Mouse (Mus musculus) midbrain, embryonic 10.5 days (tissue): ENCODE results near the gene Masp2. TPM values are rescaled to one million over a fixed set of nuclear protein-coding genes. Genes with fewer than 3 reads are reported as not detected.
A peak's percentile ranks its signal among the peaks of the same experiment; 100 is the strongest.

Experiments used
- DNase-seq: peaks from one replicate; pipeline ENCODE4 v3.0.0-alpha.2; 2017; ENCODE audit warnings: low spot score
- H3K27ac ChIP-seq: fragments of 300-500 bp; sonication (generic); replicated peaks from 2 replicates; pipeline ENCODE4 v1.5.1; 2016; ENCODE audit warnings: mild to moderate bottlenecking
- H3K27me3 ChIP-seq: fragments of 300-500 bp; sonication (generic); 2 replicates; pipeline ENCODE4 v1.6.1; 2016; ENCODE audit warnings: low read depth, mild to moderate bottlenecking; ENCODE audit not compliant: poor library complexity, severe bottlenecking
- H3K36me3 ChIP-seq: fragments of 300-500 bp; sonication (generic); 2 replicates; pipeline ENCODE4 v1.6.1; 2016; ENCODE audit warnings: mild to moderate bottlenecking, moderate library complexity
- H3K4me1 ChIP-seq: fragments of 300-500 bp; sonication (generic); 2 replicates; pipeline ENCODE4 v1.6.1; 2016
- H3K4me3 ChIP-seq: fragments of 300-500 bp; sonication (generic); 2 replicates; pipeline ENCODE4 v1.5.1; 2016; ENCODE audit warnings: mild to moderate bottlenecking, moderate library complexity
- H3K9me3 ChIP-seq: fragments of 300-500 bp; sonication (generic); replicated peaks from 2 replicates; pipeline ENCODE4 v1.6.1; 2016; ENCODE audit warnings: mild to moderate bottlenecking
- WGBS: fragments of 180-500 bp; shearing (Covaris S2); methylation state at CpG from one replicate; pipeline ENCODE4 v1.1.7; 2016; 5-methylcytosine and 5-hydroxymethylcytosine counted together
- polyA plus RNA-seq: library from polyadenylated mRNA; unstranded; fragments of >200 nt; fragmentation: Nextera tagmentation; extraction: Ambion mirVana; gene quantifications from 2 replicates; pipeline ENCODE4 v1.2.1, GENCODE M21; 2016

Masp2 gene
- polyA plus RNA-seq, 1 experiment from 2014 or later: 0.12 TPM

DNA sequence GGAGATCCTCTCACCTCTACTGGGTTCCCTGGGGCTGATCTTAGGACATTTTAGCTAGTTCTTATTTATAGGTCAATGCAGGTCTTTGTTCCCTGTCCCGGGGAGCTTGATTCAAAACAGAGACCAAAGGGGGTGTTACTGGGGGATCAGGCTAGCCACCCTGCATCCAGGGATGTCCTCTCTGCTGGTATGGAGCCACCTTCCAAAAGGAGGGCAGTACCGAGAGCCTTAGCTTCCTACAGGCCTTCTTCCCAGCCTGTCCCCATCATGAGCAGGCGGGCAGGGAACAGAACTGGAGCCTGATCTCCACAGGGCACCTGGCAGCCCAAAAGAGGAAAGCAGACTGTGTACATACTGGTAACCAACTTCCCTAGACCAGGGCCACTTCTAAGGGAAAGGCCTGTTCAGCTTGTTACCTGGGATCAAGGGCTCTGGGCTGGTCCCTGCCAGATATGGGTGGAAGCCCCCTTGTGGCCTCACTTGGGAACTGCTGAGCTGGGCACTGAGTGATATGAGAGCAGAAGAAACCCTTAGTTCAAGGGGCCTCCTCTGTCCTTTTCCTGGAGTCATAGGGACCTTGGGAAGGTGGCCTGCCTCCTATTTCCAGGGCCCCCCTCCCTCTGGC, 2.3 kb downstream of the Masp2 start:
- Histone ChIP-seq H3K27me3 (no peaks in the 10 kb centered on the region), H3K27ac (no peak overlapping the region), H3K4me1 (peaks cover 4% of the 10 kb centered on the region; the same call in 1 of the 2 replicates), H3K4me3 (no peak overlapping the region), H3K9me3 (no peaks in the 10 kb centered on the region), H3K36me3 (peaks cover 14% of the 10 kb centered on the region)
- 88% methylated on average over 3 of the region's 3 CpGs for WGBS
- DNase-seq: peak; percentile 65

DNA sequence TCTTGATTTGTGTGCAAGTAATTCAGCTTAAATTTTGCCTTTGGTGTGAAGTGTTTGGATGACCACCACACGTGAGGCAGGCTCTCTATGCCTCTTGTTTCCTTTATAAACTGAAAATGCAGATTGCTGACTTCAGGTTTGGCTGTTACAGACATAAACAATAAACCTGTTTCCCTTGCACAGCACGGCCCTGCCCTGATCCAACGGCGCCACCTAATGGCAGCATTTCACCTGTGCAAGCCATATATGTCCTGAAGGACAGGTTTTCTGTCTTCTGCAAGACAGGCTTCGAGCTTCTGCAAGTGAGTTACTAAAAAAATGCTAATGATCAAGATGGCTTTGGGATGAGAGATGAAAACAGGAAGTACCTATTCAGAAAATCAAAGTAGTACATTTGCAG, 5.4 kb downstream of the Masp2 start:
- Histone ChIP-seq H3K4me3 (no peak overlapping the region), H3K36me3 (peaks cover 35% of the 10 kb centered on the region), H3K4me1 (peaks cover 4% of the 10 kb centered on the region; the same call in 1 of the 2 replicates), H3K27ac (no peak overlapping the region), H3K9me3 (no peaks in the 10 kb centered on the region), H3K27me3 (no peaks in the 10 kb centered on the region)
- peak; percentile 47 for DNase-seq
- WGBS: 27% methylated on average over 5 of the region's 5 CpGs

DNA sequence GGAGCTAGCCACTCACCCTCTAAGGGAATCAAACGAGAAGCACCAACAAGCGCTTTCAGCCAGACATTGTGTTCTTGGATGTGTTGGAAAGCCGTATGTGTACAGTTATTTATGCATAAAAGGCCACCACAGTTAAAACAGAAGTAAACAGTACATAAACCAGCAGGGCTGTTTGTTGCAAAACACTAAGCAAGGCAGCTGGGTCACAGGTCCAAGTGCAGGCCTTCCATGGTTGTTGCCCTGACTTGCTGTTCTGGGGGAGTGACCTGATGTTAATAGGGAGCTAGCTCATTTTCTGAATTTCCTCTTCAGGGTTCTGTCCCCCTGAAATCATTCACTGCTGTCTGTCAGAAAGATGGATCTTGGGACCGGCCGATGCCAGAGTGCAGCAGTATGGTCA, 7.5 kb downstream of the Masp2 start:
- WGBS: 89% methylated on average over 5 of the region's 5 CpGs
- no peak for DNase-seq
- no peak overlapping the region for H3K4me3 ChIP-seq
- peaks cover 54% of the 10 kb centered on the region for H3K36me3 ChIP-seq
- H3K27ac ChIP-seq: no peak overlapping the region
- no peaks in the 10 kb centered on the region for H3K9me3 ChIP-seq
- no peaks in the 10 kb centered on the region for H3K4me1 ChIP-seq
- H3K27me3 ChIP-seq: no peaks in the 10 kb centered on the region

DNA sequence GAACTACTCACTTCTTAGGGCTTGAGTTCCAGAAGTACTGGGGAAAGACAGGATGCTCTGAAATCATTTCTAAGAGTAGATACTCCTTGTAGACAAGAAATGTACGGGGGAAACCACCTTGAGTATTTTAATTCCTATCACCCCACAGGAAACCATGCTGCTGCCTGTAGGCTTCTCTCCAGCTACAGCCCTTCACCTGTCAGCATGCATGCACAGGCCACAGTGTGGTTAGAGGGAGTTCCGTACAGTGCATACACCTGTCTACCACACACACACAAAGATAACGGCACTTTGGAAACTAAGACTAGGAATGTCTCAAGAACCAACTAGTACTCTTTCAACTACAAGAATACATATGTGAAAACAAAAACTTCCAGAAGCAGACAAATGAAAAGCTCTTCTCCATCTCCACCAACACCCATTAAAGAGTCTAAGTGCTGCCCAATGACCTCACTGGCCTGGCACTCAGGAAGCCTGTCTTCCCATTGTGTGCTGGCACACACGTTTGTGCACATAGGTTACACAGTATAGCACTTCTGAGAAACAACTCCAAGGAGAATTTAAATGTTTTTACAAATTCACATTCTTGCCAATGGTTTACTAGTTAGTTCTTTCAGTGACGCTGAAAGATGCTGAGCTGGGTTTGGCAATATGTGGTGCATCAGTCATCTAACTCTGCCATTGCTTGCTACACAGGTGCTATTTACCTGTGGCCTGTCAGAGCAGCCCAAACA, 8.4 kb downstream of the Masp2 start:
- 79% methylated on average over 5 of the region's 5 CpGs for WGBS
- Histone ChIP-seq H3K4me3 (no peak overlapping the region), H3K27ac (no peak overlapping the region), H3K9me3 (no peaks in the 10 kb centered on the region), H3K27me3 (no peaks in the 10 kb centered on the region), H3K4me1 (no peaks in the 10 kb centered on the region), H3K36me3 (peaks cover 64% of the 10 kb centered on the region)
- no peak for DNase-seq

DNA sequence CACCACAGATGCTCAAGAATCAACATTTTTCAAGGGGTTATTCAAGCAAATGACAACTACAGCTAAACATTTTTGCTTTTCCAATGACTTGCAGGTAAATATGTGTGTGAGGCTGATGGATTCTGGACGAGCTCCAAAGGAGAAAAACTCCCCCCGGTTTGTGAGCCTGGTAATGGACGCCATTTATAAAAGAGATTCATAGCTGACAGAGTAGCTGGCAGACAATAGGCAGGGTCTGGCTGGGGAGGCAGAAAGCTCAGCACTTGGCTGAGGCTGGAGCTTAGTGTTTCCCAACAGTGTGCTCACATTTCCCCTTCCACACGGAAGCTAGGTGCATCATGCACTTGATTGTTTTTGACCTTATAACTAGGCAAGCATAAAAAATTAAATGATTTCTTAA, 10.2 kb downstream of the Masp2 start:
- H3K9me3 ChIP-seq: no peaks in the 10 kb centered on the region
- peaks cover 77% of the 10 kb centered on the region for H3K36me3 ChIP-seq
- H3K27ac ChIP-seq: no peak overlapping the region
- no peak overlapping the region for H3K4me3 ChIP-seq
- H3K27me3 ChIP-seq: no peaks in the 10 kb centered on the region
- H3K4me1 ChIP-seq: no peaks in the 10 kb centered on the region
- whole genome bisulfite sequencing: 83% methylated on average over 4 of the region's 4 CpGs
- no peak for DNase-seq

DNA sequence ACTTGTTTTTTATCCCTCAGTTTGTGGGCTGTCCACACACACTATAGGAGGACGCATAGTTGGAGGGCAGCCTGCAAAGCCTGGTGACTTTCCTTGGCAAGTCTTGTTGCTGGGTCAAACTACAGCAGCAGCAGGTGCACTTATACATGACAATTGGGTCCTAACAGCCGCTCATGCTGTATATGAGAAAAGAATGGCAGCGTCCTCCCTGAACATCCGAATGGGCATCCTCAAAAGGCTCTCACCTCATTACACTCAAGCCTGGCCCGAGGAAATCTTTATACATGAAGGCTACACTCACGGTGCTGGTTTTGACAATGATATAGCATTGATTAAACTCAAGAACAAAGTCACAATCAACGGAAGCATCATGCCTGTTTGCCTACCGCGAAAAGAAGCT, 11.4 kb downstream of the Masp2 start:
- Histone ChIP-seq H3K27ac (no peak overlapping the region), H3K4me3 (no peak overlapping the region), H3K9me3 (no peaks in the 10 kb centered on the region), H3K36me3 (peaks cover 89% of the 10 kb centered on the region), H3K4me1 (no peaks in the 10 kb centered on the region), H3K27me3 (no peaks in the 10 kb centered on the region)
- WGBS: 81% methylated on average over 9 of the region's 9 CpGs
- DNase-seq: no peak

DNA sequence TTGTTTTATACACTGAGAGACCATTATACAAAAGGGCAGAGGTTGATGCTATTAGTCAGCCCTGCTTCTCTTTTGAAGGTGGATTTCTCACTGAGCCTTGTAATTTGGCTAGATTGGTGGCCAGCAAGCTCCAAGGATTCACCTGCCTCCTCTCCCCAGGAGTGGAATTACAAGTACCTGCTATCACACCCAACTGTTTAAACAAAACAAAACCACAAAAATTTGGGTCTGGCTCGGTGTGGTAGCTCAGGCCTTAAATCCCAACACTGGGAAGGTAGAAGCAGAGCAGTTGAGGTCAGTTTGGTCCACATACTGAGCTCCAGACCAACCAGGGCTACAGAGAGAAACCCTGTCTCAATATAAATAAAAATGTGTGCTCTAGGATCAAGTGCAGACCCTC, 17.5 kb downstream of the Masp2 start:
- H3K4me1 ChIP-seq: peaks cover 14% of the 10 kb centered on the region
- 94% methylated on average over 1 of the region's 1 CpGs for WGBS
- DNase-seq: no peak
- peaks cover 100% of the 10 kb centered on the region for H3K36me3 ChIP-seq
- no peaks in the 10 kb centered on the region for H3K27me3 ChIP-seq
- H3K4me3 ChIP-seq: no peak overlapping the region
- no peaks in the 10 kb centered on the region for H3K9me3 ChIP-seq
- no peak overlapping the region for H3K27ac ChIP-seq

DNA sequence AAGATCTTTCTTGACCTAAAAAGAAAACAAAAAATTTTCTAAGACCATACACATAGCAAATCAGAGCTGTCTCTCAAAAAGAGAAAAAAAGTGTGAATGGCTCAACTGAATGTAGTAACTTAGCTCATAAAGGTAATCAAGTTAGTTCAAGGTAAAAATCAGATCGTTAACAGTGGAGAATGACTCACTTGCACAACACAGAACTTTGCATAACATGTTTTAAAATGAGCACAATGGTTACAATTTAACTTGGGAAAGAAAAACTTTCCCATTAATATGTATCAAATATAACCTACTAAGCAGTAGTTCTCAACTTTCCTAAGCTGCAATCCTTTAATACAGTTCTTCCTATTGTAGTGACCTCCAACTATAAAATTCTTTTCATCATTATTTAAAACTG, 18.4 kb downstream of the Masp2 start:
- Histone ChIP-seq H3K4me1 (peaks cover 24% of the 10 kb centered on the region), H3K27ac (no peak overlapping the region), H3K27me3 (no peaks in the 10 kb centered on the region), H3K4me3 (no peak overlapping the region), H3K36me3 (peaks cover 96% of the 10 kb centered on the region), H3K9me3 (no peaks in the 10 kb centered on the region)
- WGBS: 94% methylated on average over 1 of the region's 1 CpGs
- DNase-seq: no peak

DNA sequence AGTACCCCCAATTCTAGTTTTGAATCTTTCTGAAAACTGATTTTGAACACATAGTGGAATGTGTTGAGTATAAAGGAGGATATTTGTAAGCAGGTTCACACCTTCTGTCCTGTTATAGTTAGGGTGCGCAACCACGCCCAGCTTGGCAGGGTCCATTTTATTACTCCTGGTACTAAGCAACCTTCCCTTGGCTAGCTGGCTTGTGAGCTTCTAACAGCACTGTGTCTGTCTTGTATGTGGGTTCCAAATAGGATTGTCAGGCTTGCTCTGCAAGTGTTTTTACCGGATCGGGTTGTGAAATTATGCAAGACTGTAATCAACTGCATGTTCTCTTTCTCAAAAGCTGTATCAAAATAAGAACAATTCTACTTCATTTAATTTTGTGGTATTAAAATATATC, 20.1 kb downstream of the Masp2 start:
- peaks cover 28% of the 10 kb centered on the region for H3K4me1 ChIP-seq
- H3K36me3 ChIP-seq: peaks cover 78% of the 10 kb centered on the region
- H3K27me3 ChIP-seq: no peaks in the 10 kb centered on the region

DNA sequence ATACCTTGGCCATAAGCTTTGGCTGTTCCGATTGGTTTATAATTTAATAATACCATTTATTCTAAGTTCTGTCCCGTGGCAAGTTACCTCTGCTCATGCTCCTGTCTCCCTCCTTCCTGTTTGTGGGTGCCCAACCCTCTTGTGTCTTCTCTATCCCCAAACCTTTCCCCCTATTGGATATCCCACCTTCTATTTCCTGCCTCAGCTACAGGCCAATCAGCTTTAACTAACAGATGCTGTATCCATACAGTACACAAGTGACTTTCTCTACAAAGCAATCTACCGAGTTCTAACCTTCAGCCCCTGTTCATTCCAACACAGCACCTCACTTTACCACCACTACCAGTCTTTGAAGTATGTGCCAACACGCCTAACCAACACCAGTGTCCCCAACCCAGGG, 21.3 kb downstream of the Masp2 start:
- Histone ChIP-seq H3K9me3 (no peaks in the 10 kb centered on the region), H3K27me3 (no peaks in the 10 kb centered on the region), H3K36me3 (peaks cover 67% of the 10 kb centered on the region), H3K4me1 (peaks cover 28% of the 10 kb centered on the region), H3K4me3 (peak overlapping the region; percentile 14; the same call in 1 of the 2 replicates), H3K27ac (no peak overlapping the region)
- no peak for DNase-seq
- 89% methylated on average over 4 of the region's 4 CpGs for WGBS

More for the DNA sequence above, 20.1 kb downstream of the Masp2 start:
- 100% methylated on average over 4 of the region's 4 CpGs for whole genome bisulfite sequencing
- Histone ChIP-seq H3K4me3 (no peak overlapping the region), H3K9me3 (no peaks in the 10 kb centered on the region), H3K27ac (no peak overlapping the region)
- no peak for DNase-seq

DNA sequence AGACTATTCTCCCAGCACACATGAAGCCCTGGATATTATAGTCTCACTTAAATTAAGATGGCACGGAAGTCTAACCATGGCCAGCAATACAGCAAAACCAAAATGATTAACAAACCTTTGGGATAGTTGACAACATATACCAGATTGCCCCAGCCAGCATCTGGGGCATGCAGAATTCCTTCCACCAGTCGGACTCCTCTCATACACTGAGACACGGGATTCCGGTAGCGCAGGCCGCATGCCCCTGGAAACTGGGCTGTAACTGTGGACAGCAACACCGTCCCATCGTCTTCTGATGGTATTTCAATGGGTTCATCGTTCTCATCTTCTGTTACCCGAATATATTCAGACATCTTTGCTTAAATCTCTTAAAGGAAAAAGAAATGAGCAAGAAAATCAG, 22.7 kb downstream of the Masp2 start:
- H3K27me3 ChIP-seq: no peaks in the 10 kb centered on the region
- H3K9me3 ChIP-seq: no peaks in the 10 kb centered on the region
- no peak for DNase-seq
- H3K27ac ChIP-seq: no peak overlapping the region
- H3K36me3 ChIP-seq: peaks cover 53% of the 10 kb centered on the region
- H3K4me1 ChIP-seq: peaks cover 28% of the 10 kb centered on the region
- WGBS: 89% methylated on average over 10 of the region's 10 CpGs
- H3K4me3 ChIP-seq: peak overlapping the region; percentile 99

DNA sequence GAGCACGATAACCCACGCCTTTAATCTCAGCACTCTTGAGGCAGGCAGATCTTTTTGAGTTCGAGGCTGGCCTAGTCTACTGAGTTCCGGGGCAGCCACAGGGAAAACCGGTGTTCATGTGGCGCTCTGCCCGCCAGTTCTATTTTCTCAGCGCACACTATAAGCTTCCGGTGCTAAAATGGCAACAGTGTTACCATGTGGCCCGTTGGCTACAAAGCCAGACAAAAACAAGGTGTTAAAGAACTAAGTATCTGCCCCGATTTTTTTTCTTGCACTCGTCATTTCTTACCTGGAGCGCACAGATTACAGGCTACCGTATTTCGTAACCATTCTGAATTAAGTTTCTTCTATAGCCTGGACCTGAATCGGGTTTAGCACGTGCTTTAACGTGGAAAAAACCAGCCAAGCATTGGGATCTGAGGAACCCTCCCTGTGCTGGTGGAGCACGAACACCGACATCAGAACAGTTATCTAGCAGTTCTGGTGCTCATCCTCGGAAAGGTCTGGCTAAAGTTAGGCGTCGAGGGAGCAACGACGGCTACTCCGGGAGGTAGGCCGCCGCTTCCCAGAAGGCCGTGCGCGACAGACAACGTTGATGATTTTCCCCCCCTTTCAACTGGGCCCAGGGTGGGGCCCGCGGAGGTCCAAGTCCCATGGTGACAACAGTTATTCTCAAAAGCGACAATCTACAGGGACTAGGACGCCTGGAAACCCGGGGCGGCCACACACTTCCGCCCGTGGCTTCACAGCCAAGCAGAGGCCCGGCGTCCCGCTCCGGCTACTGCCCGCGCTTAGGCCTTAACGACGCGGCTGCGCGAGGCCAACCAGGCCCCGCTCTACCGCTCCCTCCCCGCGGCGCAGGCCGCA, 23.6 kb downstream of the Masp2 start:
- Histone ChIP-seq H3K27me3 (no peaks in the 10 kb centered on the region), H3K9me3 (no peaks in the 10 kb centered on the region), H3K27ac (peak overlapping the region; percentile 100), H3K4me3 (peak overlapping the region; percentile 99), H3K36me3 (peaks cover 43% of the 10 kb centered on the region), H3K4me1 (peaks cover 28% of the 10 kb centered on the region)
- DNase-seq: peak; percentile 31
- WGBS: under 1% methylated on average over 57 of the region's 57 CpGs
